Mouse (Mus musculus): Measurements from ENCODE around the gene Naip2. TPM values are rescaled to one million over a fixed set of nuclear protein-coding genes. Genes with fewer than 3 reads are reported as not detected.
"Not testable (repeated sequence)": the region's sequence is repeated elsewhere in the genome, so short reads cannot be mapped to it uniquely, and the experiment has no call there.

Gene Naip2
- 1.1 and 1.5 TPM in 2 replicates for polyA plus RNA-seq (2012; rRNA removed)

GRCm38 (mm10) chr13:100201659-100202333, at the start of gene Naip2:
Naip2 (minus strand) TSS chr13:100202092.
- H3K27me3 ChIP-seq (ENCODE audit: control insufficient read depth, insufficient read depth, low read length); H3K4me3 ChIP-seq (ENCODE audit: control insufficient read depth, insufficient read depth, low read length); H3K4me1 ChIP-seq (replicated peaks; ENCODE audit: control insufficient read depth, insufficient read depth, low read length); H3K27ac ChIP-seq (ENCODE audit: control insufficient read depth, insufficient read depth, low read length); H3K36me3 ChIP-seq (ENCODE audit: control insufficient read depth, insufficient read depth, low read length); DNase-seq: not testable (repeated sequence)
- WGBS: 29% methylated on average over 3 of the region's 3 CpGs

GRCm38 (mm10) chr13:100246896-100247519, 45.1 kb upstream of the Naip2 start:
- not testable (repeated sequence) for DNase-seq; H3K4me3 ChIP-seq (ENCODE audit: control insufficient read depth, insufficient read depth, low read length); H3K36me3 ChIP-seq (ENCODE audit: control insufficient read depth, insufficient read depth, low read length); H3K27me3 ChIP-seq (ENCODE audit: control insufficient read depth, insufficient read depth, low read length); H3K4me1 ChIP-seq (replicated peaks; ENCODE audit: control insufficient read depth, insufficient read depth, low read length); H3K27ac ChIP-seq (ENCODE audit: control insufficient read depth, insufficient read depth, low read length)
- 38% methylated on average over 5 of the region's 5 CpGs for WGBS

- not testable (repeated sequence) for H3K27me3 ChIP-seq (ENCODE audit: control insufficient read depth, insufficient read depth, low read length); H3K36me3 ChIP-seq (ENCODE audit: control insufficient read depth, insufficient read depth, low read length); H3K4me3 ChIP-seq (ENCODE audit: control insufficient read depth, insufficient read depth, low read length); H3K27ac ChIP-seq (ENCODE audit: control insufficient read depth, insufficient read depth, low read length); DNase-seq; H3K4me1 ChIP-seq (replicated peaks; ENCODE audit: control insufficient read depth, insufficient read depth, low read length)
- 89% methylated on average over 4 of the region's 4 CpGs for WGBS
These were observed 44.3 kb upstream of the Naip2 start, which contains the start of gene Naip5 for GRCm38 (mm10) chr13:100246223-100246622. Naip5 (minus strand) TSS chr13:100246323.

- H3K4me3 ChIP-seq (ENCODE audit: control insufficient read depth, insufficient read depth, low read length): no peak overlapping the region
- H3K27ac ChIP-seq (ENCODE audit: control insufficient read depth, insufficient read depth, low read length): no peak overlapping the region
- H3K4me1 ChIP-seq (replicated peaks; ENCODE audit: control insufficient read depth, insufficient read depth, low read length): no peaks in the 10 kb centered on the region
- no peaks in the 10 kb centered on the region for H3K27me3 ChIP-seq (ENCODE audit: control insufficient read depth, insufficient read depth, low read length)
- no peaks in the 10 kb centered on the region for H3K36me3 ChIP-seq (ENCODE audit: control insufficient read depth, insufficient read depth, low read length)
- TF ChIP-seq POLR2A (IDR thresholded peaks at IDR 0.05; ENCODE audit: control insufficient read depth, extremely low read depth, insufficient read depth, low read length, poor library complexity) (no peak), CTCF (IDR thresholded peaks at IDR 0.05; ENCODE audit: borderline replicate concordance, control insufficient read depth, extremely low read depth, insufficient read depth, low read length, poor library complexity) (no peak)
- DNase-seq: no peak
These were observed 41.8 kb upstream of the Naip2 start for GRCm38 (mm10) chr13:100243702-100244101.

GRCm38 (mm10) chr13:100213683-100214082, 11.8 kb upstream of the Naip2 start:
- not testable (repeated sequence) for H3K4me1 ChIP-seq (replicated peaks; ENCODE audit: control insufficient read depth, insufficient read depth, low read length); DNase-seq
- 86% methylated on average over 1 of the region's 1 CpGs for WGBS

GRCm38 (mm10) chr13:100210540-100210939, 8.6 kb upstream of the Naip2 start:
- no peak for DNase-seq

More at GRCm38 (mm10) chr13:100213683-100214082, 11.8 kb upstream of the Naip2 start:
- not testable (repeated sequence) for H3K27ac ChIP-seq (ENCODE audit: control insufficient read depth, insufficient read depth, low read length); H3K4me3 ChIP-seq (ENCODE audit: control insufficient read depth, insufficient read depth, low read length); H3K27me3 ChIP-seq (ENCODE audit: control insufficient read depth, insufficient read depth, low read length); H3K36me3 ChIP-seq (ENCODE audit: control insufficient read depth, insufficient read depth, low read length)

GRCm38 (mm10) chr13:100203319-100203718, 1.4 kb upstream of the Naip2 start:
- Histone ChIP-seq H3K27me3 (ENCODE audit: control insufficient read depth, insufficient read depth, low read length) (no peaks in the 10 kb centered on the region), H3K36me3 (ENCODE audit: control insufficient read depth, insufficient read depth, low read length) (no peaks in the 10 kb centered on the region), H3K4me3 (ENCODE audit: control insufficient read depth, insufficient read depth, low read length) (no peak overlapping the region), H3K27ac (ENCODE audit: control insufficient read depth, insufficient read depth, low read length) (no peak overlapping the region), H3K4me1 (replicated peaks; ENCODE audit: control insufficient read depth, insufficient read depth, low read length) (no peaks in the 10 kb centered on the region)
- 92% methylated on average over 1 of the region's 1 CpGs for WGBS
- DNase-seq: no peak
- no peak for TF ChIP-seq POLR2A (IDR thresholded peaks at IDR 0.05; ENCODE audit: control insufficient read depth, extremely low read depth, insufficient read depth, low read length, poor library complexity)
- TF ChIP-seq CTCF (IDR thresholded peaks at IDR 0.05; ENCODE audit: borderline replicate concordance, control insufficient read depth, extremely low read depth, insufficient read depth, low read length, poor library complexity): no peak

More at GRCm38 (mm10) chr13:100210540-100210939, 8.6 kb upstream of the Naip2 start:
- Histone ChIP-seq H3K27ac (ENCODE audit: control insufficient read depth, insufficient read depth, low read length) (no peak overlapping the region), H3K4me3 (ENCODE audit: control insufficient read depth, insufficient read depth, low read length) (no peak overlapping the region), H3K36me3 (ENCODE audit: control insufficient read depth, insufficient read depth, low read length) (no peaks in the 10 kb centered on the region), H3K4me1 (replicated peaks; ENCODE audit: control insufficient read depth, insufficient read depth, low read length) (no peaks in the 10 kb centered on the region), H3K27me3 (ENCODE audit: control insufficient read depth, insufficient read depth, low read length) (no peaks in the 10 kb centered on the region)
- TF ChIP-seq POLR2A (IDR thresholded peaks at IDR 0.05; ENCODE audit: control insufficient read depth, extremely low read depth, insufficient read depth, low read length, poor library complexity): no peak
- TF ChIP-seq CTCF (IDR thresholded peaks at IDR 0.05; ENCODE audit: borderline replicate concordance, control insufficient read depth, extremely low read depth, insufficient read depth, low read length, poor library complexity): no peak
- WGBS: 38% methylated on average over 8 of the region's 8 CpGs

Data from thymus, adult 2 months (tissue).